Mouse (Mus musculus) urinary bladder, adult 2 months (tissue): ENCODE data around the gene Hist1h3g. TPM values are rescaled to one million over a fixed set of nuclear protein-coding genes. Genes with fewer than 3 reads are reported as not detected.
"Not testable (repeated sequence)": the region's sequence is repeated elsewhere in the genome, so short reads cannot be mapped to it uniquely, and the experiment has no call there.

Source experiments
- DNase-seq: peaks from one replicate; pipeline ENCODE4 v3.0.0; 2022; ENCODE audit warnings: low spot score
- polyA plus RNA-seq: library from polyadenylated mRNA; depleted of rRNA; stranded (reverse); fragments of >200 nt; gene quantifications from 2 replicates; pipeline ENCODE4 v1.2.3, GENCODE M21; 2012

The Hist1h3g gene
- polyA plus RNA-seq, 1 experiment: 0.40 TPM

DNA sequence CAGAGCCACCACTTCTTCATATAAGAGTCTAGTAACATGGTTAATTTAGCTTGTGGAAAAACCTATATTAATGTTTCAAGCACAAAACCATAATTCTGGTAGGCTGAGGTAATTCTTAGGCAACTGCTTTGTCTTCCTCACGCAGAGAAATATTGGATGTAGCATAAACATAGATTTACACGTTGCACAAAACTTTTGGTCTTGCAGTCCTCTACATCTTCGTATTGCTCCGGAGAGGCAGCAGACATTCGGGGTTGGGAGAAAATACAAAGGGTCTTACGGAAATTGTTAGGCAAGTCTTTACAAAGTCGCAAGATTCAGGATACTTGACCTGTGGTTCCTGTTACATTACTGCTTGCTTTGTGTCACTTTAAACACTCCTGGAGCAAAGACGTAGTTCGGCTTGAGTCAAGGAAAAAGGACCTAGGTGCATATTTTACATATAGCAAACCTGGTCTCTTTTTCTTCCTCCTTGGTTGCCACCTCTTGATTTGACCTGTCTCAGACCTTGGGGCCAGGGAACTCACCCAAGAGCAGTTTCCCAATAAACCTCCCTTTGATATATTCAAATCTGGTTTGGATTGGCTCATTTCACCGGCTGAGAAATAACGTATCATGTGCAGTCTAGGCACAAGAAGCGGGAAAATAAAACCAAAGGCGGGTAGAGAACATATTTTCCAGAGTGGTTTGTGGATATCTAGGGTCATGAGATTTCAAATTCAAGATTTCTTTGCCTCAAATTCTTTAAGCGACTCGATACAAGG, 672 bp upstream of the Hist1h3g start:
- DNase-seq: no peak

DNA sequence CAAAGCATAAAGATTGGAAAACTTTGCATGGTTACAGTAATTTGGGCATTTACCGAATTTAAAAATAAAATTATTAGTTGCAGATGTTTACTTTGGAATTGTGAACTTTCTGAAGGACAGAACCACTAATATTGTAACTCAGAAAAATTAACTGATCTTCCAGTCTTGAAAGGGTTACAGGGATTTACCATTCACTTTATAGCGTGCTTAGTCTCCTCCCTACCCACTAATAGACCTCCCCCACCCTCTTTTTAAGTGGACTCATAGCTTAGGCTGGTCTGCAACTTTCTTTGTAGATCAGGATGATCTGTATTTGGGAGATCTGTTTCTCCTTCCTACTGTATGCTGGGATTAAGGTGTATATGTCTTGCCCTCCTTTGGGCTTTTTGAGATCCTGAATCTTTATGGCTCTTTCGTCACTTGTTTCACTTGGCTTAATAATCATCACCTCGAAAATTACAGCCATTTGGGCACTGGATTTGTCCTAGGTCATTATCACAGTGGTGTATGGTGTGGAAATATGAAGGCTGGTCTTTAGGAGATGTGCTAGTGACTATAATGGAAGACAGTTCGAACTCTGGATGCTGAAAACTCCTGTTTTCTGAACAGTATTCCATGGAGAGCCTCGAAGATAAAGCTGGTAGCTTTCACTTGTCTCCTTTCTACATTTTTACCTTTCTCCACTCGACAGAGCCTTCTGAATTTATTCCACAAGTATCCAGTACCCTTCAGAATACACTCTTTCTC, 1.0 kb downstream of the Hist1h3g start:
- DNase-seq: no peak

DNA sequence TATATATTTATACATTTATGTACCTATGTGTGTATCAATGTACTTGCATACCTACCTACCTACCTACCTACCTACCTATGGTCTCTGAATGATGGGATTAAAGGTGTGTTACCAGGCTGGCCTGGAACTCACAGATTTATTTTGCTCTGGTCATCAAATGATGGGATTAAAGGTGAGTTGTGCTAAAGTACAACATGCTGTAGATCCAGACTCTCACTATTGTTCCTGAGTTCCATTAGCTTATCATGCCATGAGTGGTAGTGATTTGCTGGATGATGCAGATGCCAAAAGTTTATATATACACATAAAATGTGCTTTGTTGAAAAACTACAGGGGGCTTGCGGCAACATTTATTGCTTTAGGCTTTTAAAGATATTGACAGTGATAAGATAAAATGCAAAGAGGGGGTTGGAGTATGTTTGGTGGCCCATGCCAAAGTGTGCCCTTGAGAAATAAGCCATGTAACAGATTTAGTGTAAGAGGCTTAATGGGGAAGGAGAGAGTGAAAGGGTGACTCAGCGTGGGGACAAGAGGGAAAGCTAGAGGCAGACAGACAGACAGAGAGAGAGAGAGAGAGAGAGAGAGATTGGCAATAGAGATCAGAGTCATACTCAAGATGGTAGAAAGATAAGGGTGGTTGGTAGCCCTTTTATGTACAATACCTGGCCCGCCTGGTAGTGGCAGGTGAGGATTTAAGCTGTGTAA, 1.9 kb downstream of the Hist1h3g start:
- no peak for DNase-seq

DNA sequence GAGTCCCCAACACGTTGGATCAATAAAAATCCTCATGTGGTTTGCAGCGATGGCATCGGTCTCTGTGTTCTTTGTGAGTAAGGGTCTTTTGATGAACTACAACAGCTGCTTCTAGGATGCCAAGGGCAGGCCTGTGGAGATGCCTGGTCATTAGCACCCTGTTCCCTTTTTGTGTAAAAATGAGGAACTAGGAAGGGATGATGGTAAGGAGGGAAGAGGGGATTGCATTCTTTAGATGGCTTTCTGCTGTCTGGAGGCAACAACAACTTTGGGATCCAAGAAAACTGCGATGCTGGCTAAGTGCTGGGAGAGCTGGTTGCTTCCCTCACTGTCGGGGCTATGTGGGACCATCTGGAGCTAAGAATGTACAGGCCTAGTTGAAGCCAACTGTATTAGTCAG, 3.0 kb downstream of the Hist1h3g start:
- no peak for DNase-seq

DNA sequence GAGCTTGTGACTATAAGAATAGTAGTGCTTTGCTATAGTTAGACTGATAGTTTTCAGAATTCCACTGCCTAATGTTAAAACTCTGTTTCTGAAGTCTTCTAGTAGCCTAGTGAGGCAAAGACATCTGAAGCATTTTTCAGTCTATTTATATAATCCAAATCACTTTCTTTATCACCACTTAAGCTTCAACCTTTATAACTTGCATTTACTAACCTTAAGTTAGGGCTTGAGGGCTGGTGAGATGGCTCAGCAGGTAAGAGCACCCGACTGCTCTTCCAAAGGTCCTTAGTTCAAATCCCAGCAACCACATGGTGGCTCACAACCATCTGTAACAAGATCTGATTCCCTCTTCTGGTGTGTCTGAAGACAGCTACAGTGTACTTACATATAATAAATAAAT, 4.6 kb downstream of the Hist1h3g start:
- DNase-seq: not testable (repeated sequence)

DNA sequence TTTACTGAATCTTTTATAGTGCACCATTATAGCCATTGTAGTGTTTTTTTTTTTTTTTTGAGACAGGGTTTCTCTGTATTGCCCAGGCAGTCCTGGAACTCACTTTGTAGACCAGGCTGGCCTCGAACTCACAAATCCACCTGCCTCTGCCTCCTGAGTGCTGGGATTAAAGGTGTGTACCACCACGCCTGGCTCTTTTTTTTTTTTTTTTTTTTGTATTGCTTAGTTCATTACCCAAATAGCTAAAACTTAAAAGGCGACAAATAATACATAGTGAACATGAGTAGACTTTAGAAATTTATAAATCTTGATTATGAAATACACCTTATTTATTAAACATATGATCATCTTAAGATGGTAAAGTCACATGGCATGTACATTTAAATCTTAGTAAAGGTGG, 6.3 kb downstream of the Hist1h3g start:
- no peak for DNase-seq

DNA sequence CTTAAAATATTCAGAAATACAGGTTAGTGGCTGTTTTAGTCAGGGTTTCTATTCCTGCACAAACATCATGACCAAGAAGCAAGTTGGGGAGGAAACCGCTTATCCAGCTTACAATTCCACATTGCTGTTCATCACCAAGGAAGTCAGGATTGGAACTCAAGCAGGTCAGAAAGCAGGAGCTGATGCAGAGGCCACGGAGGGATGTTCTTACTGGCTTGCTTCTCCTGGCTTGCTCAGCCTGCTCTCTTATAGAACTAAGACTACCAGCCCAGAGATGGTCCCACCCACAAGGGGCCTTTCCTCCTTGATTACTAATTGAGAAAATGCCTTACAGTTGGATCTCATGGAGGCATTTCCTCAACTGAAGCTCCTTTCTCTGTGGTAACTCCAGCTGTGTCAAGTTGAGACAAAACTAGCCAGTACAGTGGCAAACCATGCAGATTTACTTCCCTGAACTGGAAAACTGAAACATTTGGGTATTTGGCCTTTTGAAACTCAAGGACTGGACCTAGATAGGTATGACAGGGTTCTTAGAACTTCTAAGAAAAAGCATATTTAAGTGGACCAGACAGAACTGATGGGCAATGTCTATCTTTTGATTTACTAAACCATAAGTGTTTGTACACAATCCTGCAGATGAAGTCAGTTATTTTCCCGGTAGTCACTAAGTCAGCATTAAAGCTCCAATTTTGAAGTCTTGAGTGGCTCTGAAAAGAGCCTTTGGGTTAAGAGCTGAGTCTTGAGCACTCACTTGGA, 7.2 kb downstream of the Hist1h3g start:
- not testable (repeated sequence) for DNase-seq

DNA sequence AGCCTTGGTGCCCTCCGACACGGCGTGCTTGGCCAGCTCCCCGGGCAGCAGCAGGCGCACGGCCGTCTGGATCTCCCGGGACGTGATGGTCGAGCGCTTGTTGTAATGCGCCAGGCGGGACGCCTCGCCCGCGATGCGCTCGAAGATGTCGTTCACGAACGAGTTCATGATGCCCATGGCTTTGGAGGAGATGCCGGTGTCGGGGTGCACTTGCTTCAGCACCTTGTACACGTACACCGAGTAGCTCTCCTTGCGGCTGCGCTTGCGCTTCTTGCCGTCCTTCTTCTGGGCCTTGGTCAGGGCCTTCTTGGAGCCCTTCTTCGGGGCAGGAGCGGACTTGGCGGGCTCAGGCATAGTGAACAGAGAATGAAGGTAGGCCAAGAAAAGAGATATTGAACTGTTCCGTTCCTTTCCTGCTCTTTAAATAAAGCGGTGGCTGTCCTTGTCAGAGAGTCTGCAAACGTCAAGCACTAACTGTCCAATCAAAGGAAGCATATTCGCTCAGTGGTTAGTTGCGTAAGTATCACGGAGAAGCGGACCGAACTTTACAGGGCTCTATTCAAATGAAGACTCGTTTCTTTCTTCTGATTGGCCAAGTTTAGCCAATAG, 7.9 kb downstream of the Hist1h3g start, which contains the start of gene Hist1h2bh:
Gene Hist1h2bh, minus strand, starts transcription at position 394 of the 609 bp plus-strand sequence.
- DNase-seq: peak; percentile 55

DNA sequence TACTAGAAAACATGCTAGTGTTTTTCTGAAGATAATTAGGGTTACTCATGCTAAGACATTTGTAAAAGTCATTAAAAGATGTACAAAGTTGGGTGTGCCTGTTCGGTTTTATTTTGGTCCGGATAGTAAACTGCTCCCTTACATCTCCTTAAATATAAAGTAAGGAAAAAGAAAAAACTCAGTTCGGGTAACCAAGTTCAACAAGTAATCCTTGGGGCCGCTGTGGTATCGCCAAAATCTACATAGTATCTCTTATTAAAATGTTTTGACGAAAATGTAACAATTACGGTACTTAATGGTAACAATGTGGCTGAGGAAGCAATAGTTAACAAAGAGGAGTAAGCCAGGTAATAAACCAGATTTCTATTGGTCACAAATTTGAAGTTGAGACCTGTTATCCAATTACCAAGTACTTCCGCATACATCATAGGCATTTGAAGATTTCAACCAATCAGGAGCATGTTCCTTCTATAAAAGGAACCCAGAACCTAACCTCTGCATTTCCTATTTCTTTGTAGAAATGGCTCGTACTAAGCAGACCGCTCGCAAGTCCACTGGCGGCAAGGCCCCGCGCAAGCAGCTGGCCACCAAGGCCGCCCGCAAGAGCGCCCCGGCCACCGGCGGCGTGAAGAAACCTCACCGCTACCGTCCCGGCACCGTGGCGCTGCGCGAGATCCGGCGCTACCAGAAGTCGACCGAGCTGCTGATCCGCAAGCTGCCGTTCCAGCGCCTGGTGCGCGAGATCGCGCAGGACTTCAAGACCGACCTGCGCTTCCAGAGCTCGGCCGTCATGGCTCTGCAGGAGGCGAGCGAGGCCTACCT, 9.0 kb downstream of the Hist1h3g start, which contains the start of gene Hist1h3f:
Gene Hist1h3f, plus strand, starts transcription at position 88 of the 822 bp plus-strand sequence.
- DNase-seq: peak; percentile 65

DNA sequence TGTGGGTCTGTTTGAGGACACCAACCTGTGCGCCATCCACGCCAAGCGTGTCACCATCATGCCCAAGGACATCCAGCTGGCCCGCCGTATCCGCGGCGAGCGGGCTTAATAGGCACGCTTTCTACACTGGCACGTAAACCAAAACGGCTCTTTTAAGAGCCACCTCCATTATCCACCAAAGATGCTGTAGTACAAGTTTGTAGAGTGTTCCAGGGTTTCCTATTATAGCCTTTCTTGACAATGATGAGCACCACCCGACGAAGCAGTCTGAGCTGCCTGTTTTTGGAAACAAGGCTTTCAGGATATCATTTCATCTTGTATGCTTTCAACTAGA, 9.5 kb downstream of the Hist1h3g start:
- DNase-seq: not testable (repeated sequence)

DNA sequence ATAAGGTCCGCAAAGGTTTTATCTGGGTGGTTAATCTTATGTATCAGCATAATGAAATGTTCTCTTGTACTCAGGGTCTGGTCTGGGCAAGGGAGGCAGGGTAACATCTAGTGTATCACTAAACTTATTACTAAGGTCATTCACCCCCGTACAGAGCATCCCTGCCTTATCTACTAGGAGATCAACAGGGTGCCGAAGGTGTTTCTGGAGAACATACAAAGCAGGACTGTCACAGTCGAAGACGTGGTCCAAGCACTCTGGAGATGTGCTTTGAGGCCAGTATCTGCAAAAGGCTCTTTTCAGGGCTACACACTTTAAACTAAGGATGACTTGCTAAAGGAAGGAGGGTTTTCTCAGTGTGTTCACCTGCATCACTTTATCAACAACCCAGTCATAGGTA, 11.5 kb downstream of the Hist1h3g start:
- no peak for DNase-seq

DNA sequence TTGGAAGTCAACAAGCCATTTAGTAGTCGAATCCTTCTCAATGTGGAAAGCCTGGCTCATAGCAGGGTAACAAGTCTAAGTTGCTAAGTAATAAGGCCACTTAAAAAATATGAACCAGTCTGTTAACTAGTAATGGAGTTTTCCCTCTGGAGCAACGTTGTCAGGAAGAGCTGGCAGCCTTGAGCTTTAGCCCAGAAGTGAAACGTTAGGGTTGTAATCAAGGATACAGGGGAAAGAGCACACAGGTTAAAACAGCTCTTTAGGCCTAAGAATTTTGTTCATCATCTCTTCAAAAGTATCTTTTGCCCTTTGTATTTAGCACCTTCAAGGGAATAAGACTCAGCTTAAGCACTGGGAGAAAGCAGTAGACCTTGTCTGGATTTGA, 15.5 kb downstream of the Hist1h3g start:
- no peak for DNase-seq

DNA sequence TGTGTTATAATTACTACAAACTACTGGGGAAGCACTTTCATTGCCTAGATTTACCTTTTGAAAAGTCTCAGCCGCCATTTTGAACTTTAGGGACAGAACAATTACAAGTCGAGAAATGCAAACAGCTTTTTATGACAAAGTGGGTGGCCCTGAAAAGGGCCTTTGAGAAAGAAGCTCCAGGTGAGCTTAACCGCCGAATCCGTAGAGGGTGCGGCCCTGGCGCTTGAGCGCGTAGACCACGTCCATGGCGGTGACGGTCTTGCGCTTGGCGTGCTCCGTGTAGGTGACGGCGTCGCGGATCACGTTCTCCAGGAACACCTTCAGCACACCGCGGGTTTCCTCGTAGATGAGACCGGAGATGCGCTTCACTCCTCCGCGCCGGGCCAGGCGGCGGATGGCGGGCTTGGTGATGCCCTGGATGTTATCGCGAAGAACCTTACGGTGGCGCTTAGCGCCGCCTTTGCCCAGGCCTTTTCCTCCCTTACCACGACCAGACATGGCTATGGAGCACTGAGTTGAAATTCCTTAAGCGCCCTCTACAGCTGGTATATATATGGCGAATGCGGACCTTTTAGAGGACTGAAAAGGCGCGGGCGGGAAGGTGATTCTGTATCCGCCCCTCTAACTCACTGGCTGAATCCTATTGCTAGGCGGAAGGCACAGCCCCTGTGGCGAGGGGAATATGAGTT, 16.1 kb downstream of the Hist1h3g start, which contains the start of gene Hist1h4f:
Gene Hist1h4f, minus strand, starts transcription at position 503 of the 689 bp plus-strand sequence.
- peak; percentile 67 for DNase-seq

DNA sequence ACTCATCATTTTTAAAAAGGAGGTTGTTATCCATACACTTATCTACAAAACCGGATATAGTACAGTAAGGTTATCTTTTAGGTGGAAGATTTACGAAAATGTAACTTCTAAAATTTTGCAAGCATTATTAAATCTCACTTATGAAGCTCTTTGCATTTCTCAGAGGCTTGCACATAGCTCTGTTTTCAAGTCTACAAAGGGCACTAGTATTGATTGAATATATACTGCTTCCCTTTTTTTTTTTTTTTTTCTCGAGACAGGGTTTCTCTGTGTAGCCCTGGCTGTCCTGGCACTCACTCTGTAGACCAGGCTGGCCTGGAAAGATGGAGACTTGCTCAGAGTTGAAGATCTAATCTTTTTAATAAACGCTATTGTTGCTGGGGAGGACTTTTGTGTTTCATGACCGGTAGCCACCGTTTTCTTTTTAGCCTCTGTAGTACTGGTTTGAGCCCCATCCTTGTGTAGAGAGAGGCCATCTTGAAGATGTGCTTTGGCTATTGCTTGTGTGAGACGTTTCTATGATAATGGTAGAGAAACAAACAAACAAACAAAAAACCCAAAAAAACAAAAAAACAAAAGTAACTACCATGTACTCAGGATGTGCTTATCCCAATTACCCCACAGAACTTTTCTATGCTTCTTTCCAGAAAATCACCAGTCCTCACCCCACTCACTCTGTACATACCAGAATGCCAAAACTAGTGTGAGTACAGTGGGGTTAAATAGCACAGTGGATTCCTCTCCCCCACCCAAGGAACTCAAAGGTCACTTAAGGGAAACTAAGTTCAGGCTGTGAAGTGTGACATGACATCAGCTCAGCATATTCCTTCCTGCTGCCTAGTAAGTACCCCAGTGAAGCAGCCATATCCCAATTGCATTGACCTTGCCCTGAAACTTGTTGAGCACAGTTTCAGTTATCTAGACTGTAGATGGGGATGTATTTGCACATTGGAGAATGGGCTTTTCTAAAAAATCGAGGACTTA, 17.0 kb downstream of the Hist1h3g start:
- no peak for DNase-seq

DNA sequence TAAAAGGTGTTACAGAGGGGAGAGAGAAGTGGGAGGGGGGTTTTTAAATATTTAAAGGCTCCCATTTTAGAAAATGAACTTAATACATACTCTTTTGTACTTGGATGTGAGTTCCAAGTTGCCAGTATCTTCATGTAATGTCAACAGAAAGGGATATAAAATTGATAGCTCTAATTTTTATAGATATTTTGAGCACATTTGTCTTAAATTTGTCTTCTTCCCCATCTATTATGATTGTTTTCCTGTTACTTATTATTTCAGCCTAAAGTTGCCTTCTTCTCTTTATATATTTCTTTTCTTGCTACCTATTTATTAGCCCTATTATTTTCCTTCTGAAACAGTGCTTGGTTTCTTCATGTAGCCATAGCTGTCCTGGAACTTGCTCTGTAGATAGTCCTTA, 17.7 kb downstream of the Hist1h3g start, which contains the start of gene Hist1h1d:
Gene Hist1h1d, plus strand, starts transcription at position 301 of the 400 bp plus-strand sequence.
- DNase-seq: no peak

DNA sequence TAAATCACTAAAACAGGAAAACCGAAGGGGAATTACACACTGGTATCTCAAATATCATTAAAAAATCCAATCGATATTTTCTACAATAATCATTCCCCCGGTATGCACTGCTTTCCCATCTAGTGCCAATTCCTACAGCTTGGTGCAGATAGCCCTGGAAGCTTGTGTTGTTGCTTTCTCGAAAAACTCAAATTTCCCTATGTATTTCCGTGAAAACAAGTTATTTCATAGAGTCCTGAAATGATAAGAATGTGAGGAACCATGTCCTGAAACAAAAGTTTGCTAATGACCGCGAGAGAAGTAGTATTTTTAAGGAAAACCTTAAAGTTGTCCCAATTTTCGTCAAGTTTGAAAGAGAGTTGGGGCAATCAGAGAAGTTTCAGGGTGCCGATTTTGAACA, 19.2 kb downstream of the Hist1h3g start:
- DNase-seq: no peak

DNA sequence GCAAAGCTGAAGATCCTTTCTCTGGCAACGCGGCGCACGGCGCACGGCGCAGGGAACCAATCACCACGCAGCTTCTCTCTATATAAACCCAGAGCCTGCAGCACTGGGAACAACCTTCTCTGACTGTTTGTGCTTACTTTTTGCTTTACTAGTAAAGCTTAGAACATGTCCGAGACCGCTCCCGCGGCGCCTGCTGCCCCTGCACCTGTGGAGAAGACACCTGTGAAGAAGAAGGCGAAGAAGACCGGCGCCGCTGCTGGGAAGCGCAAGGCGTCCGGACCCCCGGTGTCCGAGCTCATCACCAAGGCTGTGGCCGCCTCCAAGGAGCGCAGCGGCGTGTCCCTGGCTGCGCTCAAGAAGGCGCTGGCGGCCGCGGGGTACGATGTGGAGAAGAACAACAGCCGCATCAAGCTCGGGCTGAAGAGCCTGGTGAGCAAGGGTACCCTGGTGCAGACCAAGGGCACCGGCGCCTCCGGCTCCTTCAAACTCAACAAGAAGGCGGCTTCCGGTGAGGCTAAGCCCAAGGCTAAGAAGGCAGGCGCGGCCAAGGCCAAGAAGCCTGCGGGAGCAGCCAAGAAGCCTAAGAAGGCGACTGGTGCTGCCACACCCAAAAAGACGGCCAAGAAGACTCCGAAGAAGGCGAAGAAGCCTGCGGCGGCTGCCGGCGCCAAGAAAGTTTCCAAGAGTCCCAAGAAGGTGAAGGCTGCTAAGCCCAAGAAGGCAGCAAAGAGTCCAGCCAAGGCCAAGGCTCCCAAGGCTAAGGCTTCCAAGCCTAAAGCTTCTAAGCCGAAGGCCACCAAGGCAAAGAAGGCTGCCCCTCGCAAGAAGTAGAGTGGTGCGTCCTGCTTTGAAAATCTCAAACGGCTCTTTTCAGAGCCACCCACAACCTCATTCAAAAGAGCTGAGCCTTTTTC, 20.0 kb downstream of the Hist1h3g start:
- peak; percentile 59 for DNase-seq
